Mouse (Mus musculus) limb, embryonic 14.5 days (tissue): ENCODE data around the gene Wfdc9. TPM values are rescaled to one million over a fixed set of nuclear protein-coding genes. Genes with fewer than 3 reads are reported as not detected.

Source experiments
- ATAC-seq: fragments of 200-750 bp; cut with Nextera tagmentation; 2 replicates; pipeline ENCODE4 v1.8.0; 2017; ENCODE audit warnings: low read depth, moderate number of reproducible peaks, moderate TSS enrichment; ENCODE audit not compliant: low FRiP score
- DNase-seq: peaks from one replicate; pipeline ENCODE4 v3.0.0-alpha.2; 2015; ENCODE audit warnings: low spot score
- H3K27ac ChIP-seq: fragments of 300-500 bp; sonication (generic); replicated peaks from 2 replicates; pipeline ENCODE4 v1.5.1; 2014; ENCODE audit warnings: low read depth, mild to moderate bottlenecking, low read length, moderate library complexity, mixed read lengths
- H3K27me3 ChIP-seq: fragments of 300-500 bp; sonication (generic); 2 replicates; pipeline ENCODE4 v1.6.1; 2014; ENCODE audit warnings: low read length, mixed read lengths; ENCODE audit not compliant: control insufficient read depth, insufficient read depth
- H3K36me3 ChIP-seq: fragments of 300-500 bp; sonication (generic); 2 replicates; pipeline ENCODE4 v1.6.1; 2014; ENCODE audit warnings: mild to moderate bottlenecking, low read length, moderate library complexity, mixed read lengths; ENCODE audit not compliant: control insufficient read depth, insufficient read depth
- H3K4me1 ChIP-seq: fragments of 300-500 bp; sonication (generic); 2 replicates; pipeline ENCODE4 v1.6.1; 2014; ENCODE audit warnings: antibody characterized with exemption, low read length, mixed read lengths; ENCODE audit not compliant: control insufficient read depth, insufficient read depth
- H3K4me2 ChIP-seq: fragments of 300-500 bp; sonication (generic); replicated peaks from 2 replicates; pipeline ENCODE4 v1.6.1; 2014; ENCODE audit warnings: low read depth, mild to moderate bottlenecking, low read length, moderate library complexity; ENCODE audit not compliant: severe bottlenecking
- H3K4me3 ChIP-seq: fragments of 300-500 bp; sonication (generic); replicated peaks from 2 replicates; pipeline ENCODE4 v1.5.1; 2014; ENCODE audit warnings: low read length
- H3K9ac ChIP-seq: fragments of 300-500 bp; sonication (generic); 2 replicates; pipeline ENCODE4 v1.6.1; 2014; ENCODE audit warnings: mild to moderate bottlenecking, low read depth, low read length, moderate library complexity; ENCODE audit not compliant: severe bottlenecking
- H3K9me3 ChIP-seq: fragments of 300-500 bp; sonication (generic); 2 replicates; pipeline ENCODE4 v1.6.1; 2016; ENCODE audit warnings: low read length; ENCODE audit not compliant: control insufficient read depth
- POLR2A ChIP-seq: fragments of 200-500 bp; IDR thresholded peaks from 2 replicates; pipeline ENCODE4 v1.8.0; 2012; ENCODE audit warnings: inconsistent platforms, mild to moderate bottlenecking, moderate library complexity, borderline replicate concordance; ENCODE audit not compliant: insufficient read depth, insufficient read length; ENCODE audit errors: extremely low read depth
- WGBS: fragments of 180-500 bp; shearing (Covaris S2); extraction: QIAGEN DNeasy Blood & Tissue Kit; methylation state at CpG from one replicate; pipeline ENCODE4 v1.1.7; 2014; 5-methylcytosine and 5-hydroxymethylcytosine counted together
- polyA plus RNA-seq, 2 experiments: library from polyadenylated mRNA; depleted of rRNA in 1 of 2; stranded (reverse) in 1 of 2; unstranded in 1 of 2; fragments of >200 nt; fragmentation: Nextera tagmentation in 1 of 2; extraction: Ambion mirVana in 1 of 2; gene quantifications; 2 replicates each; pipeline versions ENCODE4 v1.2.1 to v1.2.3; 2012 to 2014

The Wfdc9 gene
- polyA plus RNA-seq, 2 experiments, result not detected

DNA sequence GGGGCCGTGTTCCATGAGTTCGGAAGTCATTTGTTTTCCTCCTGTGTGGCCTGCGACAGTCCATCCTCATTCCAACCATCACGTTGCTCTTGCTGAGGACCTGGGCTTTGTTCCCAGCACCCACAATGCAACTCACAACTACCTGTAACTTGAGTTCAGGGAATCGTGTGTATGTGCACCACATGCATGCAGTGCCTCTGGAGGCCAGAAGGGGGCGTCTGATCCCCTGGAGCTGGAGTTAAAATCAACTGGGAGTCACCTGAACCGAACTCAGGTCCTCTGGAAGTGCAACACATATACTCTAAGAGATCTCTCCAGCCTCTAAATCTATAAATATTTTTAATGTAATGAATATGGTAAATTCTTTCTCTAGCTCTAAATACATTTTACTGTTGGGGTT lies 19.7 kb upstream of the Wfdc9 start:
- WGBS, result 75% methylated on average over 7 of the region's 7 CpGs
- no peak for TF ChIP-seq POLR2A
- H3K4me1 ChIP-seq, result no peaks in the 10 kb centered on the region
- H3K27me3 ChIP-seq, result no peaks in the 10 kb centered on the region
- H3K4me2 ChIP-seq, result no peak overlapping the region
- no peak for ATAC-seq
- H3K27ac ChIP-seq, result no peak overlapping the region
- no peak for DNase-seq
- no peak overlapping the region for H3K9ac ChIP-seq
- no peaks in the 10 kb centered on the region for H3K36me3 ChIP-seq
- no peaks in the 10 kb centered on the region for H3K9me3 ChIP-seq
- no peak overlapping the region for H3K4me3 ChIP-seq

DNA sequence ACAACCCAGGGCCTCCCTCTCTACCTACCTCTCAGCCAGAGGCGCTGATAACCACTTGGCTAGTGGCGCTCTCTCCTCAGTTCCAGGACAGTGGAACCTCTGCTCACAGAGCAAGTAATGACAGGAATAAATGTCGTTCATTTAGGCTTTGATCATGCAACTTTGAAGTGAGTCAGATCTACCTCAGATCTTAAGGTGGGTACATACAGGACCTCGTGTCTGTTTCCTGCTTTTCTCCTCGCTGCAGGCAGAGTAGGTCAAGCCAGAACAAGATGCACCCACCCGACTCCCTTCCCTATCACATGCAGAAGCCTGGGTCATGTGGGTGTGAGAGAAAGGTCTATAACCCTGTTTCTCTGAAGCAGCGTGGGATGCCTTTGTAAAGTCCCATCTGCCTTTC lies 17.6 kb upstream of the Wfdc9 start, which contains the start of gene Wfdc11:
TSS of gene Wfdc11 (minus strand) at position 101 of the 400 bp plus-strand sequence.
- Histone ChIP-seq H3K27ac (no peak within 1 kb of the TSS), H3K9ac (no peak within 1 kb of the TSS), H3K27me3 (no peaks in the 10 kb centered on the region), H3K4me2 (no peak within 1 kb of the TSS), H3K4me3 (no peak within 1 kb of the TSS), H3K36me3 (no peaks in the 10 kb centered on the region), H3K4me1 (no peaks in the 10 kb centered on the region), H3K9me3 (no peaks in the 10 kb centered on the region)
- no peak for DNase-seq
- ATAC-seq, result no peak
- no peak for TF ChIP-seq POLR2A
- 67% methylated on average over 7 of the region's 7 CpGs for WGBS

DNA sequence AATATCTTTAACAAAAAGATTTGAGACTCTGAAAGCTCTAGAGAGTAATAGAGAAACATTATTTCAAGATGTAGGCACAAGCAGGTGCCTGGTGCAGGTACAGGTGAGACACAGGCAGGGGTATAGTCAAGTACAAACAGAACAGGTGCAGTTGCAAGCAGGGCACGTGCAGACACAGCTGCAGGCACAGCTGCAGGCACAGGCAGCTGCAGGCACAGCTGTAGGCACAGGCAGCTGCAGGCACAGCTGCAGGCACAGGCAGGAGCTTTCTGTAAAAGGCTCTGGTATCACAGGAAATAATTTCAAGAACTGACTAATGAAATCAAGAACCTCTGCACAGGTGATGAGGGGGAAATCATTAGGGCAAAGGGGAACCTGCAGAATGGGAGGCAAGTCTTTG lies 14.6 kb upstream of the Wfdc9 start:
- Histone ChIP-seq H3K9ac (no peak overlapping the region), H3K36me3 (no peaks in the 10 kb centered on the region), H3K4me3 (no peak overlapping the region), H3K27me3 (no peaks in the 10 kb centered on the region), H3K27ac (no peak overlapping the region), H3K4me1 (no peaks in the 10 kb centered on the region), H3K9me3 (no peaks in the 10 kb centered on the region), H3K4me2 (no peak overlapping the region)
- TF ChIP-seq POLR2A, result no peak
- WGBS, result 12% methylated on average over 1 of the region's 1 CpGs
- DNase-seq (no peak), ATAC-seq (no peak)

DNA sequence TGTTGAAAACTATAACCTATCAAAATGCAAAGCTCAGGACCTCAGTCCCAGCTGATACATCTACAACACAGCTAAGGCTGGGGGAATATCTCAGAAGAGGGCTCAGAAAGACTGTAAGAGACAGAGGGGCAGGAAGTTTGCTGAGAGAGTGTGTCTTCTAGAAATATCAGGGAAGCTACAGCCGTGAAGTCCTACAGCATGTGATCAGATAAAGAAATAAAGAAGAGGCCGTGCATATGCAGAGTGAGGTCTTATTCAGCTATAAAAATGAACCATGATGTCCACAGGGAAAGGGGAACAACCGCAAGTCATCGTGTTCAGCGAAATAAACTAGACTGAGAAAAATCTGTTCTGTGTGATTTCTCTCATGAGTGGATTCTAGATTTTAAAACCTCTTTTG lies 13.9 kb upstream of the Wfdc9 start:
- no peak overlapping the region for H3K9ac ChIP-seq
- H3K4me3 ChIP-seq, result no peak overlapping the region
- H3K27ac ChIP-seq, result no peak overlapping the region
- 85% methylated on average over 5 of the region's 5 CpGs for WGBS
- no peak for ATAC-seq
- no peaks in the 10 kb centered on the region for H3K4me1 ChIP-seq
- H3K36me3 ChIP-seq, result no peaks in the 10 kb centered on the region
- H3K9me3 ChIP-seq, result no peaks in the 10 kb centered on the region
- no peak for TF ChIP-seq POLR2A
- H3K27me3 ChIP-seq, result no peaks in the 10 kb centered on the region
- H3K4me2 ChIP-seq, result no peak overlapping the region
- DNase-seq, result no peak

DNA sequence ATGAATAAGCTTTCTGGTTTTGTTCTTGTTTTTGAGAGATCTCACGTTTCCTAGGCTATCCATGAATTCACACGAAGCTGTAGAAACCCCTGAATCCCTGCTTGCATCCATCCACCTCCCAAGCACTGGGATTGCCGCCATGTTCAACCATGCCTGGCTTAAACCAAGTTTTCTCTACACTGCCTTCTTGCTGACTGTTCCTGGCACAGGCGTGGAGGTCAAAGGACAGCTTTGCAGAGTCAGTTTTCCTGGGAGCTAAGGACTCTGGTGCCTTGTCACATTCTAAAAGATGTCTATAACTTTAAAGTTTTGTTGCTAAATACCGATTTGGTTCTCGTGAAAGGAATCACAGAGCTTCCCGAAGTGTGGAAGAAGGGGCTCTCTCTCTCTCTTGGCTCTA lies 8.5 kb upstream of the Wfdc9 start:
- no peaks in the 10 kb centered on the region for H3K36me3 ChIP-seq
- H3K27me3 ChIP-seq, result no peaks in the 10 kb centered on the region
- DNase-seq (no peak), ATAC-seq (no peak)
- no peaks in the 10 kb centered on the region for H3K9me3 ChIP-seq
- no peak for TF ChIP-seq POLR2A
- H3K4me2 ChIP-seq, result no peak overlapping the region
- H3K9ac ChIP-seq, result no peak overlapping the region
- no peaks in the 10 kb centered on the region for H3K4me1 ChIP-seq
- H3K27ac ChIP-seq, result no peak overlapping the region
- 91% methylated on average over 7 of the region's 7 CpGs for WGBS
- H3K4me3 ChIP-seq, result no peak overlapping the region

DNA sequence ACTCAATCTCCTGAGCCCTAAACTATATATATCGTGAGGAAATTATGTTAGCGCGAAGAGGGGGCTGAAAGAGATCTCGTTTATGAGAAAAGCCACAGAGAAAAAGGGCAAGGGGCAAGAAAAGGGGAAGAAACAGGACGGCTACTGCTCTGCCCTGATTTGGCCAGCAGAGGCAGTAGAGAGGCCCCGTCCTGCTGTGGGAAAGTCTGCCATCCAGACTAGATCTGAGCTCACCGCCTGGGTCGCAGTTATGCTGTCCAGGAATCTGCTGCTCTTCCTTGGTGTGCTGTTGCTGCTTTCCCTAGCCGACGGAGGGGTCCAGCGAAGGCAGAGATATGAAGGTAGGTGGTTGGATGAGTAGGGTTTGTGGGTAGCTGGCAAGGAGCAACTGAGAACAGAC lies 525 bp downstream of the Wfdc9 start, which contains the start of gene Wfdc10:
TSS of gene Wfdc10 (plus strand) at position 189 of the 400 bp plus-strand sequence.
- peak; percentile 36 for DNase-seq
- no peak within 1 kb of the TSS for H3K4me3 ChIP-seq
- TF ChIP-seq POLR2A, result no peak
- H3K4me2 ChIP-seq, result no peak within 1 kb of the TSS
- H3K36me3 ChIP-seq, result no peaks in the 10 kb centered on the region
- H3K27ac ChIP-seq, result no peak within 1 kb of the TSS
- H3K9ac ChIP-seq, result no peak within 1 kb of the TSS
- WGBS, result 18% methylated on average over 11 of the region's 11 CpGs
- no peaks in the 10 kb centered on the region for H3K4me1 ChIP-seq
- no peaks in the 10 kb centered on the region for H3K9me3 ChIP-seq
- no peak for ATAC-seq
- H3K27me3 ChIP-seq, result no peaks in the 10 kb centered on the region
